Mouse (Mus musculus): ENCODE data around the gene Rnf111.
"Not testable (repeated sequence)": the region's sequence is repeated elsewhere in the genome, so short reads cannot be mapped to it uniquely, and the experiment has no call there.

The Rnf111 gene

DNA sequence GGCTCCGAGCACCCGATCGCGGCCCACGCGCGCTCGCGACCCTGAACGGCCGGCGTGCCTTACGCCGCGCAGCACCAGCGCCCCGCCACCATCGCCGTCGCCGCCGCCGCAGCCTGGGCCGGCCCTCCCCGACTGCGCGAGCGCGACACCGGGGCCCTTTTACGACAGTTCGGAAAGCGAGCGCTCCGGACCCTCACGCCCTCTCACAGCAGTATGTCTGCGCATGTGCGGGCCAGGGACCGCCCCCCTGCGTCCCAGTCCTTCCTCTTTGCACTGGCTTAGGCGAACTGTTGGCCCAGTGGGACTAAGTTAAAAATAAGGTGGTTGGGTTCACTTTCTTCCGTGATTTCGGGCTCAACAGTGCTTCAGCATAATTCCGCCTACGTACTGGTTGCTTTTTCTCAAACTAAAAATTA is at the start of gene Rnf111:
TSS of gene Rnf111 (minus strand) at position 100 of the 416 bp plus-strand sequence.
- peak; percentile 90 for DNase-seq (ENCODE audit: extremely low read depth, low read depth)

DNA sequence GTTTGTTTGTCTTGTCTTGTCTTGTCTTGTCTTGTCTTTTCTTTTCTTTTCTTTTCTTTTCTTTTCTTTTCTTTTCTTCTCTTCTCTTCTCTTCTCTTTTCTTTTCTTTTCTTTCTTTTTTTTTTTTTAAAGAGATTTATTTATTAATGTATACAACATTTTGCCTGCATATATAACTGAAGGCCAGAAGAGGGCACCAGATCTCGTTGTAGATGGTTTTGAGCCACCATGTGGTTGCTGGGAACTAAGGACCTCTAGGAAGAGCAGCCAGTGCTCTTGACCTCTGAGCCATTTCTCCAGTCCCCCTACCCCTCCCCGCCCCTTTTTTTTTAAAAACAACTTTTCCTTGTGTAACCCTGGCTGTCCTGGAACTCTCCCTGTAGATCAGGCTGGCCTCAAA is 48.7 kb upstream of the Rnf111 start:
- not testable (repeated sequence) for DNase-seq (ENCODE audit: extremely low read depth, low read depth)

- DNase-seq (ENCODE audit: extremely low read depth, low read depth): no peak
Observed at GRCm38 (mm10) chr9:70551524-70551923, 48.0 kb upstream of the Rnf111 start.

GRCm38 (mm10) chr9:70548304-70548703 is 44.8 kb upstream of the Rnf111 start:
- no peak for DNase-seq (ENCODE audit: extremely low read depth, low read depth)

DNA sequence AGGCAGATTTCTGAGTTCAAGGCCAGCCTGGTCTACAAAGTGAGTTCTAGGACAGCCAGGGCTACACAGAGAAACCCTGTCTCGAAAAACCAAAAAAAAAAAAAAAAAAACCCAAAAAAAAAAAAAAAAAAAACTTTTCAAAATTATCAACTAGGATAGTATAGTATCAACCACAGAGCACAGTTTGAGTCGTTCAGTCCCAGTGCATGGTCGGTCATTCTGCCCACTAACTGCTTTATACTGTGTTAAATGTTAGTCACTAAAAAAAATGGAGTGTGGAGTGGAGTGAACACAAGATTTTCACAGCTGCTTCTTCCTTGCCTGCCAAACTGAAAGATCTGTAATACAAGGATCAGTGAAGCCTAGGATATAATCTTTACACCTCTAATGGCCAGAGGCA is 43.1 kb upstream of the Rnf111 start:
- DNase-seq (ENCODE audit: extremely low read depth, low read depth): not testable (repeated sequence)

DNA sequence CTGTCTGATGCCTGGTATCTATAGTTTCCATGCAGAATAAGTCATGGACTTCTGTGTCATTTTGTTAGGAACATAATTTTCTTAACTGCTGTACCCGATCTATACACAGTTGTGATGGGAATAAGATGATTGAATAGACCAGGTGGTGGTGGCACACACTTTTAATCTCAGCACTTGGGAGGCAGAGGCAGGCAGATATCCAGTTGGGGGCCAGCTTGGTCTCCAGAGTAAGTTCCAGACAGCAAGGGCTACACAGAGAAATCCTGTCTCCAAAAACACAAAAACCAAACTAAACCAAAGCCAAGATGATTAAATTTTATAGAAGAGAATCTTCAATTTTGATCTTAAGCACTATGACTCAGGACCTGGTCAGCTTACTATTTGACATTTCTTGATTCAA is 41.3 kb upstream of the Rnf111 start:
- DNase-seq (ENCODE audit: extremely low read depth, low read depth): no peak

DNA sequence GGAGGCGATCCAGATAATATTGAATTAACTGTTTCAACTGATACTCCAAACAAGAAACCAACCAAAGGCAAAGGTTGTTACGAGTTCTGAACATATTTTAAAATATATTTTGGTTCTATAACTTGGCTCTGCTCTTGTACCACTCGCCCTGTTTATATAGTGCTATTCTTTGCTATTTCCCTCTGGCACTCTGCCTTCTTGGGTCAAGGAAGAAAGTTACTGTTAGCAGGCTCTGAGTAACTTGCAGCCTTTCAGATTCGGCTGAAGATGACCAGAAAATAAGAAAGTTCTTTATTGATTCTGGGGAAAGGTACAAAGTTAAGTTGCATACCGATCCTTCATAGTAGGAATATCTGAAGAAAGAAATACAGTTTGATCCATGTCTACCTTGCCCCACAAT is 40.5 kb upstream of the Rnf111 start:
- no peak for DNase-seq (ENCODE audit: extremely low read depth, low read depth)

DNA sequence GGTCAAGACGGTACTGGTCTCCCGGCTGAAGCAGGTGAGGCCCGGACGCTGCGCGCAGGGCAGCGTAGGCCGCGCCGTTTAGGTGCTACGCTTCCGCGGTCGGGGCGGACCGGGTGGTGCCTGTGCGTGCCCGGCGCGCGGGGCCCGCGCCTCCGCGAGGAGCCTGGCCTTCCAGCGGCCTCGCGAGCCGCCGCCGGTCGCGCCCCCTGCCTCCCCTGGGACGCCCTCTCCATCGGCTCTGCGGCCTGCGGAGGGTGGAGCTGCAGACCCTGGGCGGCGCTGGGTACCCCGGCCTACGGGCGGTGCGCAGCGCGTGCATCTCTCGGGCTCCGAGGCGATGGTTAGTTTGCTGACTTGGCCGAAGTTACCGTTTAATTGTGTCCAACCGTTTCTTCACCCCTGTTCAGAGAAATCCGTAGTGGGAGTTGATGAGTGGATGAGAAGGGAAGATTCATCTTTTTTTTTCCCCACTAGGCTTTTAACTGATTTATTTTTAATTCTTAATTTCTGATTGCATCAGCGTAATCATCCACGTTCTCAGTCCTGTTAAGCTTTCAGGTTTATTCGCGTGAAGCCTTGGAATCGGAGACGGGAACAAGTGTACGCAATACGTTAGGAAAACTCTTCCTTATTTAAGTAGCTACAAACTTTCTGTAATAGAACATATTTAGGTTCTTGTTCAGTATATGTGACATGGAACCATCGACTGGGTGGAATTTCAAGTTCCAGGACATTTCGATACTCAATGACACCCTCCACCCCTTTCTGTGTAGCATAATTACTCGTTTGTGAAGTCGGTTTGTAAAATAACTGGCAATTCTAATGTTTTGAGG is 39.7 kb upstream of the Rnf111 start:
- peak; percentile 34 for DNase-seq (ENCODE audit: extremely low read depth, low read depth)

DNA sequence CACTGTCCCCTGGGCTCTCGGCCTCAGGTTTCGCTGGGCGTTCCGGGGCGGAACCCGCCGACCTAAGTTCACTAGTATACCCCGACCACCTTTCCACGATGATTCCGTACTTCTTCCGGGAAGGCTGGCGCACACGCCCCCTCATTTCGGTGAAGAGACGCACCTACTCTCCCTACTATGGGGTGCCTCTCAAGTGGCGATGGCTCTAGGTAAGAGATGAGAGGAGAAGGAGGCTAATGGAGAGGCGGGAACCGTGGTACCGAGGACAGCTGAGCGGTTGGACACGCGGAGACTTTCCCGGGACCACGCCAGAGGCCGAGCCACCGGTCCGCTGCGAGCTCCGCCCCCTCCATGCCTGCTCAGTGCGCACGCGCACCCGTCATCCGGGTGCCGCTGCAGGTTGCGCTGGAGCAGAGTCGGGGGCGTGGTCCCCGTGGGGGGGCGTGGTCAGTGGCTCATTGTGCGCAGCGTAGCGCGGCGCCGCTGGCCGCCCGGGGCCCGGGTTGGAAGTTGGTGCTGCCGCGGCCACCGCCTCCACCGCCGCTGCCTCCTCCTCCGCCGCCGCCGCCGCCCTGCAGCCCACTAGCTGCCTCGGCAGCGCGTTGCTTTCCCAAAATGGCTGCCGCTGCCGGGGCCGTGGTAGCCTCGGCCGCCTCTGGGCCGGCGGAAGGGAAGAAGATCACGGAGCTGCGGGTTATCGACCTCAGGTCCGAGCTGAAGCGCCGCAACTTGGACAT is 38.9 kb upstream of the Rnf111 start, which contains the start of gene Sltm:
TSS of gene Sltm (plus strand) at position 450 of the 737 bp plus-strand sequence.
- peak; percentile 74 for DNase-seq (ENCODE audit: extremely low read depth, low read depth)

DNA sequence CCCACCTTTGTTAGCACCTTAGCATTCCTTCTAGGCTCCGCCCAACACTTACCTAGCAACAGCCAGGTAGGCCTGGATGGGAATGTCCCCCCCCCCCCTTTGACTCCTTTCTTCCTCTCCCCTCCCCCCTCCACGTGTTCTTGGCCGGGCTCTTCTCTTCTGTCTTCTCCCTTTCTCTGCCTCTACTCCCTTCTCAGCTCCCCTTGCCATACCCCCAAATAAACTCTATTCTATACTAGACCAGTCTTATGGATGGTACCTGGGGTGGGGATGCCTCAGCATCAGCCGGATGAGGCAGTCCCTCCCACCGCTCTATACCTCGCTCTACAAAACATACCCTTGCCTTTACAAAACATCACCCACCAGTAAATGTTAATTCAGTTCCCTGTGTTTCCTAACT is 38.1 kb upstream of the Rnf111 start:
- no peak for DNase-seq (ENCODE audit: extremely low read depth, low read depth)

GRCm38 (mm10) chr9:70533328-70533727 is 29.8 kb upstream of the Rnf111 start:
- no peak for DNase-seq (ENCODE audit: extremely low read depth, low read depth)

- DNase-seq (ENCODE audit: extremely low read depth, low read depth): no peak
Observed at GRCm38 (mm10) chr9:70524366-70524765, 20.8 kb upstream of the Rnf111 start.

DNA sequence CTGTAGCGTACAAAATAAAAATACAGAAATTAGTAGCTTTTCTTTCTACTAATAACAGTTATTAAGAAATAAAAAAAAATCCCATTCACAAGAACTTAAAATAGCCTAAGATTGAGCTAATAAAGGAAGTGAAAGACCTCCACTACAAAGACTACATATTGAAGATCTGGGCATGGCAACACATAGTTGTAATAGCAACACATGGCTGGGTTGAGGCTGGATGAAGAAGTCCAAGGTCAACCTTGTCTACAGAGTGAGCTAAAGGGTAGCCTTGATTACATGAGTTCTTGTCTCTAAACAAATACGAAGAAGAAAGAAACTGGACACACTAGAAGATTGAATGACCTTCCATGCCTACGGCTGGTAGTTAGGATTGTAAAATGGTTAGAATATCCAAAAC is 20.3 kb upstream of the Rnf111 start:
- DNase-seq (ENCODE audit: extremely low read depth, low read depth): no peak

DNA sequence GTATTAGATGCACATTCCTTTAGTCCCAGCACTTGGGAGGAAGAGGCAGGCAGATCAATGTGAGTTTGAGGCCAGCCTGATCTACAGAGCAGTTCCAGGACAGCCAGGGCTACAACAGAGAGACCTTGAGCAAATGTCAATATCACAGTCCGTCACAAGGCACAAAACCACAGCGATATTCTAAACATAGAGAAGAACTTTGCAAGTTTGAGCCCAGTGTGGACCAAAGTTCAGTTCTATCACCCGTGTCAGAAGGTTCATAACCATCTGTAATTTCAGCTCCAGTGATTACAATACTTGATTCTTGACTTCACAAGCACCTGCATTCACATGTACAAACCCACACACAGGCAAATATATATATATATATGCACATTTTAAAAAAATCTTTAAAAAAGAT is 17.1 kb upstream of the Rnf111 start:
- DNase-seq (ENCODE audit: extremely low read depth, low read depth): no peak

- DNase-seq (ENCODE audit: extremely low read depth, low read depth): no peak
Observed at GRCm38 (mm10) chr9:70511681-70512080, 8.2 kb upstream of the Rnf111 start.

- no peak for DNase-seq (ENCODE audit: extremely low read depth, low read depth)
Observed at GRCm38 (mm10) chr9:70510998-70511583, 7.6 kb upstream of the Rnf111 start.

DNA sequence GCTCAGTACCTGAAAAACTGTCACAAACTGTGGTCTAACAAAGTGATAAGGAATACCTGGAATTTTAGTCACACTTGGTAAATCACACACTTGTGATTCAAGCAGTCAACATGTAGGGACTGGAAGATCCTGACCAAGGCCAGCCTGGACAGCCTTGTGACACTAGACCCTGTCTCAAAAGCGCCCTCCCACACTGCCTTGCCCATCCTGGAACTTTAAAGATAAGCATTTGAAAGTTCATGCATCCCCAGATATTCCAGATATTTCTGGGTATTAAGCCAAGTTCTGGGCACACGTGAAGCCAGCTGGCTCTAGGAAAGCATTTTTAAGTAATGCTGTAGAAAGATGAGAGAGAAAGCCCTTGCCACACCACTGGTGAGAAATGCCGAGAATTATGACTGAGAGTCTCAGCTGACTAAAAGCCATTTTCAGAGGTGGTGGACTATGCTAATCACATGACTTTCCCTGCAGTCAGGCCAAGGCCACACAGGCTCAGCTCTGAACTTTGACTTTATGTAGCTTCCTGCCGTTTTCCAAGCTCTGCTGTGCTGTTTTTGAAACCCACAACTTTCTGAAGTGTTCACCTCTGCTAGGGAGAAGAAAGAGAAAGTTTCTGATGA is 6.5 kb upstream of the Rnf111 start:
- no peak for DNase-seq (ENCODE audit: extremely low read depth, low read depth)

GRCm38 (mm10) chr9:70506787-70507186 is 3.3 kb upstream of the Rnf111 start:
- no peak for DNase-seq (ENCODE audit: extremely low read depth, low read depth)

GRCm38 (mm10) chr9:70506186-70506585 is 2.7 kb upstream of the Rnf111 start:
- DNase-seq (ENCODE audit: extremely low read depth, low read depth): no peak

DNA sequence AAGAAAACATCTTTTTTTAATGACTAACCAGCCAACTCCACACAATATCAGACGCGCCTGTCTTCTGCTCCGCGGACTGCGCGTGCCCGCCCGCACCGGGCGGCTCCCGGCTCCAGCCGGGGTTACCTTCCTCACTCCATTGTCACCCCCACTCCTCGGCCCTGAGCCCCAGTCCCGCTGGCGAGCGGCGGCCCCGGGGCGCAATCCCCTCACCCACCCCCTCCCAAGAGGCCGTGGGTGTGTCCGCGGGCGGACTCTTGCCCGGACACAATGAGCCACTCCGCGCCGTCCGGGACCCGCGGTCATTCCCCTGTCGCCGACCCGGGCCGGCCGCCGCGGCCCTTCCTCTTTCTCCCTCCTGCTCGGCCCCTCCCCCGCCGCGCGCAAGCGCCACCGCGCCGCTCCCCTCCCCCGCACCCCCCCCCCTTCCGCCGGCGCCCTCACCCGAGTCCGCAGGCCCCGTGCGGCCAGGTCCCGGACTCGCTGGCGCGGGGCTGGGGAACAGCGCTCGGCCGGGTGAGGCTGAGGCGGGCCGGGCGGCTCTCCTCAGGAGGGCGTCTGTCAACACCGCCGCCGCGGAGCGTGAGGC is 416 bp downstream of the Rnf111 start:
- DNase-seq (ENCODE audit: extremely low read depth, low read depth): no peak

DNA sequence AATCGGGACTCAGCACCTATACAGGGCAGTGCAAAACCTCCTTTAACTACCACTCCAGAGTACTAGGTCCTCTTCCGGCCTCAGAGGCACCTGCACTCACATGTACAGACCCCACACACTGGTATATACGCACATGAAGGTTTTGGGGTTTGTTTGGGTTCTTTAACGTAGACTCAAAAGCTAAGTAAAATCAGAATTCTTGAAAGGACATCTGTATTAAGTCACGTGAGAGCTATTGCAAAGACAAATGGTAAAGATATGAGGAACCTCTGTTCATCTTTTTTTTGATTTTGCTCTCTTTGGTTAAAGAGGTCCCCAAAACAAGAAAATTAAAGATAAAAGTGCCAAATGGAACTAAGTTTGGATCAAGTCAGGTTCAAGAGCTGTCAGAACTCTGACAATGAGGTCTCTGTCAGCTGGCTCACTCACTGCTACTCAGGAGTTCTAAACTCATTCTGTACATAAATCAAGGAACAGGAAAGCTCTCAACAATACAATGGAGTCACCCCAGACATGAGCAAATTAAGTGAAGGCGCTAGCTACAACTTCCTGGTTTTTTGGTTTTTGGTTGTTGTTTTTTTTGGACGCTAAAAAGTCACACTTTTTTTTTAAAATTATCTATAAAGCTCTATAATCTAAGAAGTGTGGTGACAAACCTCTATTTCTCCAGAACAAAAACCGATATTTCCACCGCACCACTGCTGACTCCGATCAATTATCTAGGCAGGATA is 1.1 kb downstream of the Rnf111 start:
- no peak for DNase-seq (ENCODE audit: extremely low read depth, low read depth)
